Mouse (Mus musculus) embryonic facial prominence, embryonic 14.5 days (tissue): ENCODE measurements around the gene Reln. TPM values are rescaled to one million over a fixed set of nuclear protein-coding genes. Genes with fewer than 3 reads are reported as not detected.

ENCODE experiments used
- ATAC-seq: fragments of 200-750 bp; cut with Nextera tagmentation; 2 replicates; pipeline ENCODE4 v1.8.0; 2017; ENCODE audit warnings: low read depth, moderate number of reproducible peaks, moderate TSS enrichment
- DNase-seq: peaks from one replicate; pipeline ENCODE4 v3.0.0-alpha.2; 2015; ENCODE audit warnings: low spot score
- H3K27ac ChIP-seq: fragments of 300-500 bp; sonication (generic); replicated peaks from 2 replicates; pipeline ENCODE4 v1.5.1; 2014; ENCODE audit warnings: low read depth, mild to moderate bottlenecking, low read length, moderate library complexity
- H3K27me3 ChIP-seq: fragments of 300-500 bp; sonication (generic); replicated peaks from 2 replicates; pipeline ENCODE4 v1.6.1; 2014; ENCODE audit warnings: low read length; ENCODE audit not compliant: control insufficient read depth, insufficient read depth
- H3K36me3 ChIP-seq: fragments of 300-500 bp; sonication (generic); 2 replicates; pipeline ENCODE4 v1.6.1; 2014; ENCODE audit warnings: low read length, mixed read lengths; ENCODE audit not compliant: control insufficient read depth, insufficient read depth
- H3K4me1 ChIP-seq: fragments of 300-500 bp; sonication (generic); 2 replicates; pipeline ENCODE4 v1.6.1; 2014; ENCODE audit warnings: antibody characterized with exemption, low read length; ENCODE audit not compliant: control insufficient read depth, insufficient read depth
- H3K4me2 ChIP-seq: fragments of 300-500 bp; sonication (generic); 2 replicates; pipeline ENCODE4 v1.6.1; 2014; ENCODE audit warnings: low read depth, mild to moderate bottlenecking, low read length, moderate library complexity, mixed read lengths
- H3K4me3 ChIP-seq: fragments of 300-500 bp; sonication (generic); 2 replicates; pipeline ENCODE4 v1.5.1; 2014; ENCODE audit warnings: low read depth, mild to moderate bottlenecking, low read length
- H3K9ac ChIP-seq: fragments of 300-500 bp; sonication (generic); 2 replicates; pipeline ENCODE4 v1.6.1; 2014; ENCODE audit warnings: low read depth, mild to moderate bottlenecking, low read length, moderate library complexity, mixed read lengths
- H3K9me3 ChIP-seq: fragments of 300-500 bp; sonication (generic); 2 replicates; pipeline ENCODE4 v1.6.1; 2016; ENCODE audit warnings: low read length; ENCODE audit not compliant: control insufficient read depth
- WGBS: fragments of 180-500 bp; shearing (Covaris S2); extraction: QIAGEN DNeasy Blood & Tissue Kit; methylation state at CpG from one replicate; pipeline ENCODE4 v1.1.7; 2014; 5-methylcytosine and 5-hydroxymethylcytosine counted together
- polyA plus RNA-seq: library from polyadenylated mRNA; unstranded; fragments of >200 nt; fragmentation: Nextera tagmentation; extraction: Ambion mirVana; gene quantifications from 2 replicates; pipeline ENCODE4 v1.2.1, GENCODE M21; 2014

The Reln gene
- polyA plus RNA-seq, 1 experiment from 2014 or later: 7.6 TPM

GRCm38 (mm10) chr5:21931151-21931550, 413.4 kb downstream of the Reln start:
- Histone ChIP-seq H3K9me3 (no peaks in the 10 kb centered on the region), H3K4me2 (no peak overlapping the region), H3K9ac (no peak overlapping the region), H3K27ac (no peak overlapping the region), H3K4me1 (no peaks in the 10 kb centered on the region), H3K27me3 (no peaks in the 10 kb centered on the region), H3K36me3 (no peaks in the 10 kb centered on the region), H3K4me3 (no peak overlapping the region)
- no peak for DNase-seq
- WGBS: 43% methylated on average over 4 of the region's 4 CpGs
- ATAC-seq: no peak

- no peaks in the 10 kb centered on the region for H3K27me3 ChIP-seq
- 0 out of 2 replicates have a peak, but pooled peaks cover 3% of the 10 kb centered on the region for H3K9me3 ChIP-seq
- 80% methylated on average over 6 of the region's 6 CpGs for WGBS
- H3K4me1 ChIP-seq: no peaks in the 10 kb centered on the region
- H3K4me2 ChIP-seq: no peak overlapping the region
- ATAC-seq (no peak), DNase-seq (no peak)
- H3K4me3 ChIP-seq: no peak overlapping the region
- no peaks in the 10 kb centered on the region for H3K36me3 ChIP-seq
- H3K9ac ChIP-seq: no peak overlapping the region
- H3K27ac ChIP-seq: no peak overlapping the region
Measured at GRCm38 (mm10) chr5:21920310-21920709, 424.2 kb downstream of the Reln start.

- Histone ChIP-seq H3K4me3 (no peak overlapping the region), H3K9ac (no peak overlapping the region), H3K27ac (no peak overlapping the region), H3K4me1 (no peaks in the 10 kb centered on the region), H3K4me2 (no peak overlapping the region), H3K27me3 (no peaks in the 10 kb centered on the region), H3K36me3 (no peaks in the 10 kb centered on the region), H3K9me3 (0 out of 2 replicates have a peak, but pooled peaks cover 3% of the 10 kb centered on the region)
- ATAC-seq (no peak), DNase-seq (no peak)
- WGBS: 80% methylated on average over 4 of the region's 4 CpGs
Measured at GRCm38 (mm10) chr5:21919281-21919780, 425.2 kb downstream of the Reln start.

- no peaks in the 10 kb centered on the region for H3K4me1 ChIP-seq
- no peak for DNase-seq
- no peak overlapping the region for H3K4me2 ChIP-seq
- no peak overlapping the region for H3K27ac ChIP-seq
- H3K27me3 ChIP-seq: no peaks in the 10 kb centered on the region
- H3K9me3 ChIP-seq: 0 out of 2 replicates have a peak, but pooled peaks cover 3% of the 10 kb centered on the region
- H3K36me3 ChIP-seq: no peaks in the 10 kb centered on the region
- ATAC-seq: no peak
- H3K9ac ChIP-seq: no peak overlapping the region
- no peak overlapping the region for H3K4me3 ChIP-seq
Measured at GRCm38 (mm10) chr5:21915973-21916372, 428.5 kb downstream of the Reln start.

GRCm38 (mm10) chr5:21914776-21915175, 429.7 kb downstream of the Reln start:
- no peak for DNase-seq
- Histone ChIP-seq H3K27ac (no peak overlapping the region), H3K9ac (no peak overlapping the region), H3K9me3 (0 out of 2 replicates have a peak, but pooled peaks cover 3% of the 10 kb centered on the region), H3K4me1 (no peaks in the 10 kb centered on the region), H3K27me3 (no peaks in the 10 kb centered on the region), H3K36me3 (no peaks in the 10 kb centered on the region), H3K4me2 (no peak overlapping the region), H3K4me3 (no peak overlapping the region)
- ATAC-seq: no peak
- WGBS: 58% methylated on average over 3 of the region's 3 CpGs

GRCm38 (mm10) chr5:21912835-21913530, 431.5 kb downstream of the Reln start:
- 0 out of 2 replicates have a peak, but pooled peaks cover 3% of the 10 kb centered on the region for H3K9me3 ChIP-seq
- DNase-seq (no peak), ATAC-seq (no peak)
- H3K4me2 ChIP-seq: no peak overlapping the region
- H3K36me3 ChIP-seq: no peaks in the 10 kb centered on the region
- H3K4me3 ChIP-seq: no peak overlapping the region
- WGBS: 84% methylated on average over 23 of the region's 23 CpGs
- no peaks in the 10 kb centered on the region for H3K4me1 ChIP-seq
- no peaks in the 10 kb centered on the region for H3K27me3 ChIP-seq
- no peak overlapping the region for H3K9ac ChIP-seq
- H3K27ac ChIP-seq: no peak overlapping the region

DNA sequence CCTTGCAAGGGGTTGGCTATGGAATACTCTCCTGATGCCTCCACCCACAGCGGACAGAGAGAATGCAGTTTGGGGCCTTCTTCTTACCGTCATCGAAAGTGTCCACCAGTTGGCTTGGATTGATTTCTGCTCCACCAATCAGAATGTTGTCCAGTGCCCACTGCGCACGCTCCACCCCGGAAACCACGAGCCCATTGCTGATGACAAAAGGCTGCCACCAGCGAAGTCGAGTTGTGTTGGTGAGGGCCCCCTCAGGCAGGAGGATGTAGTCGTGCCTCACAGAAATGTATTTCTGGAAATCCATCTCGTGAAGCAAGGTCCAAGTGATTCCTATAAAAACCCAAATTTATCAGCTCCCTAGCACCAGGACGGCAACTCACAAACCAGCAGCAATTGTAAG, 433.8 kb downstream of the Reln start:
- 92% methylated on average over 12 of the region's 12 CpGs for WGBS
- H3K27ac ChIP-seq: no peak overlapping the region
- ATAC-seq (no peak), DNase-seq (no peak)
- H3K9me3 ChIP-seq: no peaks in the 10 kb centered on the region
- H3K36me3 ChIP-seq: no peaks in the 10 kb centered on the region
- no peak overlapping the region for H3K4me2 ChIP-seq
- H3K9ac ChIP-seq: no peak overlapping the region
- H3K4me3 ChIP-seq: no peak overlapping the region
- no peaks in the 10 kb centered on the region for H3K27me3 ChIP-seq
- no peaks in the 10 kb centered on the region for H3K4me1 ChIP-seq

GRCm38 (mm10) chr5:21909713-21910112, 434.8 kb downstream of the Reln start:
- Histone ChIP-seq H3K4me1 (no peaks in the 10 kb centered on the region), H3K4me3 (no peak overlapping the region), H3K9me3 (no peaks in the 10 kb centered on the region), H3K27me3 (no peaks in the 10 kb centered on the region), H3K9ac (no peak overlapping the region), H3K4me2 (no peak overlapping the region), H3K27ac (no peak overlapping the region), H3K36me3 (no peaks in the 10 kb centered on the region)
- WGBS: 82% methylated on average over 3 of the region's 3 CpGs
- no peak for DNase-seq
- no peak for ATAC-seq

DNA sequence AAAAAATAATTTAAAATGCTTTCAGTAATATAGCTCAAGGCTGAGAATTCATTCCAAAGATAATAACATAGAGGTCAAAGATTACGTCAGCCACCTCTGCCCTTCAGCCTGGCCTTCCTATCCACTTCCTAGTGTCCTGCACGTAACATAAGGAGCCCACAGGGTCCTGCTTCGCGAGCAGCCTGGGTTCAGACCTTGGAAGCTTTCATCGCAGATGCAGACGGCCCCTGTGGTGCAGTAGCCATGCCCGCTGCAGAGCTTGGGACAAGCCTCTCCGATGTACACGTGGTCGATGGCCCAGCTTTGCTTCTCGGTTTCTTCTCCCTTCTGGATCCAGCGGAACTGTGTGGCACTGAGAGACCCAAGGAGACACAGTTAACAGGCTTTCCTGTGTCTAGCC, 443.1 kb downstream of the Reln start:
- no peaks in the 10 kb centered on the region for H3K9me3 ChIP-seq

More for the DNA sequence above, 443.1 kb downstream of the Reln start:
- ATAC-seq (no peak), DNase-seq (no peak)
- 46% methylated on average over 12 of the region's 12 CpGs for WGBS
- no peak overlapping the region for H3K4me2 ChIP-seq
- no peak overlapping the region for H3K4me3 ChIP-seq
- no peaks in the 10 kb centered on the region for H3K4me1 ChIP-seq
- H3K27me3 ChIP-seq: no peaks in the 10 kb centered on the region
- H3K36me3 ChIP-seq: no peaks in the 10 kb centered on the region
- no peak overlapping the region for H3K9ac ChIP-seq
- no peak overlapping the region for H3K27ac ChIP-seq
